Mouse (Mus musculus) hindbrain, embryonic 14.5 days (tissue): ENCODE results near the gene Fam19a1. TPM values are rescaled to one million over a fixed set of nuclear protein-coding genes. Genes with fewer than 3 reads are reported as not detected.

ENCODE experiments used
- ATAC-seq: fragments of 200-750 bp; cut with Nextera tagmentation; 2 replicates; pipeline ENCODE4 v1.8.0; 2017; ENCODE audit warnings: moderate number of reproducible peaks, mild to moderate bottlenecking, moderate TSS enrichment, moderate library complexity; ENCODE audit not compliant: low FRiP score
- DNase-seq: peaks from one replicate; pipeline ENCODE4 v3.0.0-alpha.2; 2015; ENCODE audit warnings: low spot score
- H3K27ac ChIP-seq: fragments of 300-500 bp; sonication (generic); 2 replicates; pipeline ENCODE4 v1.5.1; 2014; ENCODE audit warnings: mild to moderate bottlenecking, moderate library complexity
- H3K27me3 ChIP-seq: fragments of 300-500 bp; sonication (generic); 2 replicates; pipeline ENCODE4 v1.6.1; 2014; ENCODE audit warnings: mild to moderate bottlenecking, low read length, mixed read lengths; ENCODE audit not compliant: control insufficient read depth, insufficient read depth
- H3K36me3 ChIP-seq: fragments of 300-500 bp; sonication (generic); replicated peaks from 2 replicates; pipeline ENCODE4 v1.6.1; 2014; ENCODE audit not compliant: control insufficient read depth, insufficient read depth
- H3K4me1 ChIP-seq: fragments of 300-500 bp; sonication (generic); replicated peaks from 2 replicates; pipeline ENCODE4 v1.6.1; 2014; ENCODE audit warnings: antibody characterized with exemption, low read length, mixed read lengths; ENCODE audit not compliant: control insufficient read depth, insufficient read depth
- H3K4me2 ChIP-seq: fragments of 300-500 bp; sonication (generic); replicated peaks from 2 replicates; pipeline ENCODE4 v1.6.1; 2014; ENCODE audit warnings: mild to moderate bottlenecking, moderate library complexity
- H3K4me3 ChIP-seq: fragments of 300-500 bp; sonication (generic); replicated peaks from 2 replicates; pipeline ENCODE4 v1.5.1; 2014; ENCODE audit warnings: mild to moderate bottlenecking, low read length
- H3K9ac ChIP-seq: fragments of 300-500 bp; sonication (generic); 2 replicates; pipeline ENCODE4 v1.6.1; 2014
- H3K9me3 ChIP-seq: fragments of 300-500 bp; sonication (generic); 2 replicates; pipeline ENCODE4 v1.6.1; 2016; ENCODE audit warnings: low read length; ENCODE audit not compliant: control insufficient read depth
- WGBS: fragments of 180-500 bp; shearing (Covaris S2); extraction: QIAGEN DNeasy Blood & Tissue Kit; methylation state at CpG from one replicate; pipeline ENCODE4 v1.1.7; 2014; 5-methylcytosine and 5-hydroxymethylcytosine counted together
- polyA plus RNA-seq: library from polyadenylated mRNA; unstranded; fragments of >200 nt; fragmentation: Nextera tagmentation; extraction: Ambion mirVana; gene quantifications from 2 replicates; pipeline ENCODE4 v1.2.1, GENCODE M21; 2014

Gene Fam19a1
- polyA plus RNA-seq, 1 experiment from 2014 or later, result 22.8 TPM

DNA sequence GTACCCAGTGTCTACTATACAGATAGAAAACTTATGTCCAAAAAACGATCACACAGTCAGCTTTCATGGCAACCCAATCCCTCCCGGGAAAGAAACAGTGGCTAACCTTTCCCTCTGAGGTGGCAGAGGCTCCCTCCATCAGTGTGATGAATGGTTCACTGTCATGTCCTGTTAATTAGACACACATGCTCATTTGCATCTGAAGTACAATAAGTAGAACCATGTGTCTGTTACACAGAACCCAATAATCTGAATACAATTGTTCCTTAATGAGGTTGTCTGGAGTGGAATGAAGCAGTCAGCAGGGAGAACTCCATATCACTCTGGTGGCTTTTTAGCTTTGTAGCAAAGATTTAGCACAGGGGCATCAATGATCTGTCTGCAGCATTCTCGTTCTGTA, 431.9 kb downstream of the Fam19a1 start:
- Histone ChIP-seq H3K9ac (no peak overlapping the region), H3K36me3 (no peaks in the 10 kb centered on the region), H3K4me3 (no peak overlapping the region), H3K4me1 (peaks cover 5% of the 10 kb centered on the region; the same call in 1 of the 2 replicates), H3K9me3 (no peaks in the 10 kb centered on the region), H3K4me2 (no peak overlapping the region), H3K27me3 (no peaks in the 10 kb centered on the region), H3K27ac (no peak overlapping the region)
- DNase-seq (peak; percentile 27), ATAC-seq (peak; percentile 60; the same call in 1 of the 2 replicates)
- WGBS, result 22% methylated on average over 3 of the region's 3 CpGs

DNA sequence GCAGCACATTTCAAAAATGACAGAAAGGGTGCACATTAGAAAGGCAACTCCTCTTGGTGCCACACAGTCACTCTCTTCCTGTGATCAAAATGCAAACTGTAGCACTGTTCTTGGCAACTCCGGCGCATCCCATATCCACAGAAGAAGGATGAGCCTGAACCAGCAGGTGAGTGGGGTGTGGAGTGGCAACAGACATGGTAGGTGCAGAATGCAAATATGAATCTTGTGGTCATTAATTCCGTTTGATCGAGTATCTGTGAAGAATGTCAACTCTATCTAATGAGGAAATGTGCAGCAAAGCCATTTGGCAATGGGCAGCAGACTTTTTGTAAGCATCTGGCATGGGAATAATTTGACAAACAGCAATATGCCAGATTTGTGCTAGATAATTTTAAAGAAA, 437.5 kb downstream of the Fam19a1 start:
- DNase-seq (no peak), ATAC-seq (no peak)
- WGBS, result 91% methylated on average over 4 of the region's 4 CpGs
- Histone ChIP-seq H3K9me3 (no peaks in the 10 kb centered on the region), H3K27ac (no peak overlapping the region), H3K4me2 (no peak overlapping the region), H3K9ac (no peak overlapping the region), H3K36me3 (no peaks in the 10 kb centered on the region), H3K27me3 (no peaks in the 10 kb centered on the region), H3K4me3 (no peak overlapping the region), H3K4me1 (peaks cover under 1% of the 10 kb centered on the region; the same call in 1 of the 2 replicates)

DNA sequence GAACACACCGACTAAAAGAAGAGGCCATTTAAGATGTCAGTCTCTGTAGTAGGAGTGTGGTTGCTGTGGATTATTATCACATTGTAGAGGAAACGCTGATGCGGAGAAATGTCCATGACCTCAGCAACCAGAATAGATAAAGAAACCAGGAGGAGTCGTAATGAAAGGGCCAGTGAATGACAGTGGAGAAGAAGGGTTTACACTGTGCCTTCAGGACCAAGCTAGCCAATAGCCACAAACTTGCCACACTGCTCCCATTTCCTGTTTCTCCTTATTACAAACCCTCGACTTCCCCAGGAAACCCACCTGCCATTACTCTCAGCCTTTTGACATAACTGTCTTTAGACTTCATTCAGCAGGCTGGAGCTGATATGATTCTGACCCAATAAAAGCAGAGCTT, 465.7 kb downstream of the Fam19a1 start:
- no peaks in the 10 kb centered on the region for H3K9me3 ChIP-seq
- H3K27me3 ChIP-seq, result no peaks in the 10 kb centered on the region
- DNase-seq (no peak), ATAC-seq (no peak)
- H3K4me2 ChIP-seq, result no peak overlapping the region
- 80% methylated on average over 5 of the region's 5 CpGs for WGBS
- H3K36me3 ChIP-seq, result no peaks in the 10 kb centered on the region
- H3K4me1 ChIP-seq, result no peaks in the 10 kb centered on the region
- no peak overlapping the region for H3K4me3 ChIP-seq
- H3K9ac ChIP-seq, result no peak overlapping the region
- no peak overlapping the region for H3K27ac ChIP-seq

DNA sequence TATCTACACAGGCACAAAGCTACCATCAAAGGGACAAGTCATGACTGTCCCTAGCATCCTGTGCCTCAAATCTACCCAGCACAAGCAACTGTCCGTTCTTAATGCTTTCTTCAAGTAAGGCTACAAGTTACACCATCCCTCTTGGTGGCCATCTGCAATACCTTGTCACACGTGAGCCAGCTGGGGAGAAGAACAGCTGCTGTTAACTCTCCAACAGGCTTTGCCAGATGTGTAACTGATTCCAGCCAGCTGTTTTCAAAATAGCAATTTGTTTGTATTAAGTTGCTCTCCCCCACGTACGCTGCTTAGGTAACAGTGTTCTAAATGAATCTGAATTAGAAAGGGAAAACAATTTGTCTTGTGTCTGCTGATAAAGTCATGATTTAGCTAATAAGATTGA, 467.8 kb downstream of the Fam19a1 start:
- 69% methylated on average over 4 of the region's 4 CpGs for WGBS
- no peak for DNase-seq
- ATAC-seq, result no peak

DNA sequence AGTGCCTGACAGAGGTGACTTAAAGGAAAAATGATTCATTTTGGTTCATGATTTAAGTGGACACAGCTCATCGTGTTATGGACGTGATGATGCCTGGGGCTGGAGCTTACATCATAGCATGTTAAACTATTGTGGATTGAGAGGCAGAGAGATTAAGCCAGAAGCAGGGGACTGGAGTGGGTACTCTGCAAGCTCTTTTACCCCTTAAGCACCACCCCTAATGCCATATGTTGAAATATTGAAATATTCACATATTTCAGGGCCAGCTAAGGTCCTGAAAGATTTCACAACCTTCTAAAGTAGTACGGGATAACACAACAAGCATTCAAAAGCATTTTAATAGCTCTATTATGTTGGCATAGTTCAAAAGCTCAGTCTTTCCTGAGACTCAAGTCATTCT, 468.2 kb downstream of the Fam19a1 start:
- Histone ChIP-seq H3K27ac (no peak overlapping the region), H3K4me2 (no peak overlapping the region), H3K36me3 (no peaks in the 10 kb centered on the region), H3K27me3 (no peaks in the 10 kb centered on the region), H3K4me1 (no peaks in the 10 kb centered on the region), H3K9me3 (no peaks in the 10 kb centered on the region), H3K9ac (no peak overlapping the region), H3K4me3 (no peak overlapping the region)
- no peak for ATAC-seq
- no peak for DNase-seq
- 82% methylated on average over 3 of the region's 3 CpGs for WGBS

More for the DNA sequence above, 467.8 kb downstream of the Fam19a1 start:
- Histone ChIP-seq H3K9ac (no peak overlapping the region), H3K27ac (no peak overlapping the region), H3K4me3 (no peak overlapping the region), H3K9me3 (no peaks in the 10 kb centered on the region), H3K4me1 (no peaks in the 10 kb centered on the region), H3K27me3 (no peaks in the 10 kb centered on the region), H3K4me2 (no peak overlapping the region), H3K36me3 (no peaks in the 10 kb centered on the region)

DNA sequence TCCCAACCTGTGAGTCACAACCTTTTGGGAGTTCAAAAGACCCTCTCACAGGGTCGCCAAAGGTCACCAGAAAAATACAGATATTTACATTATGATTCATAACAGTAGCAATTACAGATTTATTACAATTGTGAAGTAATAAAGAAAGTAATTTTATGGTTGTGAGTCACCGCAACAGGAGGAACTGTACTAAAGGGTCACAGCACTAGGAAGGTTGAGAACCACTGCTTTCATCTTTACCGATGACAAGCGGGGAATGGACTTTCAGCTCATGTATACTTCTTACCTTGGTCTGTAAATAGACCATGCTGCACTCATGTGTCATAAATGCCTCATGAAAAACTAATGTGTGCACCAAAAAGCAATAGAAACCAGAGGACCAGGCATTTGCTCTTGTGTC, 474.5 kb downstream of the Fam19a1 start:
- Histone ChIP-seq H3K4me3 (no peak overlapping the region), H3K4me2 (no peak overlapping the region), H3K9me3 (no peaks in the 10 kb centered on the region), H3K27ac (no peak overlapping the region), H3K9ac (no peak overlapping the region), H3K36me3 (no peaks in the 10 kb centered on the region), H3K27me3 (no peaks in the 10 kb centered on the region), H3K4me1 (no peaks in the 10 kb centered on the region)
- DNase-seq (no peak), ATAC-seq (no peak)
- WGBS, result 95% methylated on average over 4 of the region's 4 CpGs

DNA sequence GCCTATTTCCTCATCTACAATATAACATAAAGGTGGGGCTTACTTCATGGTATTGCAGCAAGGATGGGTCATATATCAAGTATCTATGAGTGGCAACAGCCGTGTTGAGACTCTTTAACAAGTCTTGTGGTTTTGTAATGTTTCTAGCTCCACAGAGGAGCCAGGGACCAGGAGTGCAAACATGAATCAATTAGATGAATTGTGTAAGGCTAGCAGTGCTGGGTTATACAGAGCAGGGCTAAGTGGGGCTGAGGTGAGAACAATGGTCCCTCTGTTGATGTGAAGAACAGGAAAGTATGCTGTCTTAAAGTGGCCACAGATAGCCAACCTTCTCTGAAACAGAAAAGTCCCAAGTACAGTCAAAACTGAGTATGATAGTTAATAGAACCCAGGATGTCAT, 480.1 kb downstream of the Fam19a1 start:
- no peak overlapping the region for H3K4me2 ChIP-seq

DNA sequence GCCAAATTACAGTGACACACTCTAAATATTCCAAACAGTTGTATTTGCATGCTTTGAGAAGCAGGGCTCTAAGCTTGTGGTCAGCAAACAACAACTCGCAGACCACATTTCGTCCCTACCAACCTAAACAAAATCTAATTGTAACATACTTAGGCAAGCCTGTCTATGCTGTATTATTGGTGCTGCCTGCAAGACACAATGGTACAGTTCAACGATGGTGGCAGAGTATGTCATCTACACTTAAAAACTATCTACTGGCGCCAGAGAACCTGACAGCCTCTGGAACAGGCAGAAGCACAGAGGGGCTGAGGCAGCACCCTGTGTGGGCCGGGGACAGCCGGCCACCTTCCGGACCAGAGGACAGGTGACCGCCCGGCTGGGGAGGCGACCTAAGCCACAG, 482.2 kb downstream of the Fam19a1 start:
- H3K27ac ChIP-seq, result no peak overlapping the region
- 96% methylated on average over 10 of the region's 10 CpGs for WGBS
- H3K36me3 ChIP-seq, result no peaks in the 10 kb centered on the region
- no peaks in the 10 kb centered on the region for H3K4me1 ChIP-seq
- H3K4me3 ChIP-seq, result no peak overlapping the region
- H3K4me2 ChIP-seq, result no peak overlapping the region
- H3K9ac ChIP-seq, result no peak overlapping the region
- no peaks in the 10 kb centered on the region for H3K27me3 ChIP-seq
- ATAC-seq (no peak), DNase-seq (no peak)
- no peaks in the 10 kb centered on the region for H3K9me3 ChIP-seq

More for the DNA sequence above, 480.1 kb downstream of the Fam19a1 start:
- WGBS, result 73% methylated on average over 1 of the region's 1 CpGs
- Histone ChIP-seq H3K9me3 (no peaks in the 10 kb centered on the region), H3K36me3 (no peaks in the 10 kb centered on the region), H3K27me3 (no peaks in the 10 kb centered on the region), H3K9ac (no peak overlapping the region), H3K27ac (no peak overlapping the region), H3K4me3 (no peak overlapping the region), H3K4me1 (no peaks in the 10 kb centered on the region)
- ATAC-seq (no peak), DNase-seq (no peak)

DNA sequence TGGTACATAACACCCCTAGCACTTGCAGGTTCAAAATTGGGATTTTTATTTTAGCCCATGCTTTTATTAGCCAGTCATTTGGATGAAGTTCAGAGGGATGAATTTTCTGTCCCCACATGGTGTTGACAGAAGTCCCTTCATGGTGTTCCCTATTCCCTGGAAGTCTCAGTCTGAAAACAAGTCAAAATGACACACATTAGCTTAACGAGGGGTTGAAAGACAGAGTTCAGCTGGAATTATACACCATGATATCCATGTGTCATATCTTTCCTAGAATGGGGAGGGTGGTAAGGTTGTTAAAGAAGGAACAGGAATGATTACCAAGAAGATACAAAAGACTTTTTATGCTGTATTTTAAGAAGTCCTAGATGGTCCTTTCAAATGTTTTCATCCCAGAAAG, 511.2 kb downstream of the Fam19a1 start:
- Histone ChIP-seq H3K4me2 (no peak overlapping the region), H3K27ac (no peak overlapping the region), H3K9me3 (no peaks in the 10 kb centered on the region), H3K4me1 (no peaks in the 10 kb centered on the region), H3K4me3 (no peak overlapping the region), H3K27me3 (no peaks in the 10 kb centered on the region), H3K9ac (no peak overlapping the region), H3K36me3 (no peaks in the 10 kb centered on the region)
- ATAC-seq (no peak), DNase-seq (no peak)
- WGBS, result 81% methylated on average over 1 of the region's 1 CpGs

DNA sequence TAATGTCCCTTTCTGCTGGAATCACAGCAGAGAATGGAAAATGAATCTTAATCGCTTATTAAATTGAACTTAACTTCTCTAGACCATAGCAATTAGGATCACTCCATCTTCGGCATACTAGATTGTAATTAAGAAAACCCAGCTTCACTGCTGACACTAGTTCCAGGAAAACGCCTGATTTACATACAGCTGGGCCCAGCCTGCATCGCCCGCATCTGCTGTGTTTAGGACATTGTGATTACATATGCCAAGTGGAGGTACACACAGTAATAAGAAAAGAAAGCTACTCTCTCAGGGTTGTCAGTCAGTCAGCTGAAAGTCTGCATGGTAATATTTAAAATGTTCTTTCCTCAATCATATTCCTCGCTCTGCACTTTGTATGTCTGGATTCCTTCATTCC, 518.6 kb downstream of the Fam19a1 start:
- no peak overlapping the region for H3K4me2 ChIP-seq
- H3K27ac ChIP-seq, result no peak overlapping the region
- no peaks in the 10 kb centered on the region for H3K4me1 ChIP-seq
- no peak overlapping the region for H3K4me3 ChIP-seq
- DNase-seq (peak; percentile 44), ATAC-seq (no peak)
- WGBS, result 42% methylated on average over 6 of the region's 6 CpGs
- H3K9me3 ChIP-seq, result no peaks in the 10 kb centered on the region
- H3K36me3 ChIP-seq, result no peaks in the 10 kb centered on the region
- no peak overlapping the region for H3K9ac ChIP-seq
- H3K27me3 ChIP-seq, result no peaks in the 10 kb centered on the region
